Mouse (Mus musculus): ENCODE results near the gene Csrnp1.

The Csrnp1 gene

GRCm38 (mm10) chr9:119976704-119977556, 7.5 kb downstream of the Csrnp1 start:
- no peak for DNase-seq (ENCODE audit: low spot score)

GRCm38 (mm10) chr9:119975286-119975685, 9.2 kb downstream of the Csrnp1 start:
- no peak for DNase-seq (ENCODE audit: low spot score)

DNA sequence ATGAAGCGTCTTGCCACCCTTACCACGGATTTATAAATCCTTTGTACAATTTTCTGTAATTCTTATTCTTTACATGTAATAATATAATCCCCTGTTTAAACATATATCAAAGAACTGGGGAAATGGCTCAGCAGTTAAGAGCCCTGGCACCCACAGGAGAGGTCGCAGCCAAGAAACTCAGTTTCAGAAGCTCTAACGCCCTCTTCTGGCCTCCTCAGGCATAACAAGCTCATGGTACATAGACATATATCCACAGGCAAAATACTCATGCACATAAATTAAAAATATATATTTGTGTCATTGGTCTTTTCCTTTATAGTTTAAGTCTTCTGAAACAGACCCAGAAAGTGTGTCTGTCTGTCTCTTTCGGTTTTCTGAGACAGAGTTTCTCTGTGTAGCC, 9.8 kb downstream of the Csrnp1 start:
- DNase-seq (ENCODE audit: low spot score), result no peak

- no peak for DNase-seq (ENCODE audit: low spot score)
Observed at GRCm38 (mm10) chr9:119973869-119974520, 10.5 kb downstream of the Csrnp1 start.

DNA sequence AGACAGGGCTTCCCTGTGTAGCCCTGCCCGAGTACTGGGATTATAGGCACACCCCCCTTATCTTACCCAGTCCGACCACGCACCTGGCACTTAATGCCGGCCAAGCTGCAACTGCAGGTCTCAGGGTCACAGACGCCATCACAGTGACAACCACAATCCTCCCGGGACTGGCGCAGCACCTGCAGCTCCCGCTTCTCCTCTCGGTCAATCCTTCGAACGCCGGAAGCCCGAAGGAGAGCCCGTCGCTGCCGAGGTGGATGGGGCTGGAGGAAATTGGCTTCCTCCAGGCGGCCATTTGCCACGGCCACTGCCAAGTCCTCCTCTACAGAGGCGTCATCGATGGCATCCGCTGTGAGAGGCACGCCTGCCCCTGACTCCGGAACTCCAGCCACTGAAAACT, 11.2 kb downstream of the Csrnp1 start:
- no peak for DNase-seq (ENCODE audit: low spot score)

- no peak for DNase-seq (ENCODE audit: low spot score)
Observed at GRCm38 (mm10) chr9:119972582-119972981, 11.9 kb downstream of the Csrnp1 start.

DNA sequence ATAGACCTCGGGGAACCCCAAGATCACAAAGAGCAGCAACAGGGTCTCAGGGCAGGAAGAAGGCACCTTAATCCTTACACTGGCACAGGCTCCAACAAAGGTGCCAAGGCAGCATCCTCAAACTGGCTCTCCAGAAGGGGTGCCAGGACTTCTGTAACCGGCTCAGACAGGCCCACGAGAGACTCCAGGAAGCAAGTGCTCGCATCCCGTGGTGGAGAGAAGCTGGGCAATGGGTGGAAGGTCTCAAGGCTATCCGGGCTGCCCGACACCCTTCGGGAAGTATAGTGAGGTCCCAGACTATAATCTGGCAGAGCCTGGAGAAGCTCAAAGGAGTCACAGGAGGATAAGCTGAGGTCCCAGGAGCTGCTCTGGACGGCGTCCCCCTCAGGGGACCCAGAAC, 12.3 kb downstream of the Csrnp1 start:
- no peak for DNase-seq (ENCODE audit: low spot score)

- DNase-seq (ENCODE audit: low spot score), result peak; percentile 77
Observed at GRCm38 (mm10) chr9:119970763-119971656, 13.4 kb downstream of the Csrnp1 start.

- peak; percentile 76 for DNase-seq (ENCODE audit: low spot score)
Observed at GRCm38 (mm10) chr9:119970221-119970620, 14.2 kb downstream of the Csrnp1 start.

GRCm38 (mm10) chr9:119969811-119970210, 14.6 kb downstream of the Csrnp1 start:
- DNase-seq (ENCODE audit: low spot score), result no peak

DNA sequence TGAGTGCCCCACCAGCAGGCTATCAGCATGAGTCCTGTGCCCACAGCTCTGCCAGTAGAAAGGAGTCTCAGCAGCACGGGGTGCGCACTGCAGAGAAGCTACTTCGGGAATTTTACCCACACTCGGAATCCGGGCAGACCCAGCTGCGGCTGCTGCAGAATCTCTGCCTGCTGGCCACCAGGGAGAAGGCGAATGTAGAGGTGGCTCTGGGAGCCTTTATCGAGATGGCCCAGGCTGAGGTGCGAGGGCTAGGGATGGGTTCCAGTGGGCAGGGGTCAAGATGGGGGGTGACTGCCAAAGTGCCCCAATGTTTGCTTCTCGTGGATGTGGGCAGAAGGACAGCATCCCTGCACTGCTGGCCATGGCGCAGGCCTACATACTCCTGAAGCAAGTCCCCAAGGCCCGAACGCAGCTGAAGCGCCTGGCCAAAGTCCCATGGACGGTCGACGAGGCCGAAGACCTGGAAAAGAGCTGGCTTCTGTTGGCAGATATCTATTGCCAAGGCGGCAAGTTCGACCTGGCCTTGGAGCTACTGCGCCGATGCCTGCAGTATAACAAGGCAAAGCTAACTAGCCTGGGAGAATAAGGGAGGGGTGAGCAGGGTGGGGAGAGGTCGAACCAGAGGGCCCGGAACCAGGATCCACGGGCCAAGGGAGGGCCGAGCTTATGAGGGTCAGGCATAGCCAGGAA, 18.1 kb downstream of the Csrnp1 start:
- DNase-seq (ENCODE audit: low spot score), result no peak

- DNase-seq (ENCODE audit: low spot score), result no peak
Observed at GRCm38 (mm10) chr9:119965186-119965585, 19.3 kb downstream of the Csrnp1 start.

GRCm38 (mm10) chr9:119964206-119964605, 20.3 kb downstream of the Csrnp1 start:
- DNase-seq (ENCODE audit: low spot score), result no peak

DNA sequence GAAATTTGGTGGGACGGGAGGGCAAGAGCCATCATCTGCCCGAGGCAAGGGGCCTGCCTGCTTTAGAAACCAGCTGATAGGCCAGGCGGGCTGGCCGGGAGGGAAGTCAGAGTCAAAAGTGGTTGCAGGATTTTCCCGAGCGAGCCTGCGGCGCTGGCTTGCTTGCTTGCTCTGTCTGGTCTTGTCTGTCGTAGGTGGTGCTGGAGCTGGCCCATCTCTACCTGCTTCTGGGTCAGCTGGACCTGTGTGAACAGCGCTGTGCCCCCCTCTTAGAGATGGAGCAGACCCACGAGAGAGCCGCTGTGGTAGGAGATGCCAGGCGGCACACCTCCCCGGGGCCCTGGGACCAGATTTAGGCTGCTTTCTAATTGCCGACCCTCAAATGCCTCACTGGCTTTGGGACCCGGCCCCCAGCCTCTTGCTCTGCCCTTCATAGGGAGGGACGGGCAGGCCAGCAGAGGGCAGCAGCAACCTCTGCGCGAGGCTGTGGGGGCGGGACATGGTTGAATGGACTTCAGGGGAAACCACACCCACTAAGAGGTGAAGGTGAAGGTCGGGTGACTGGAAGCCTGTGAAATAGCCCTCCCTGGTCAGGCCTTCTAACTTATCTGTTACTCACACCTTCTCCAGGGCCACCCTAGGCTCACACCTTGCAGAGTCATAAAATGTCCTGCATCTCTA, 21.3 kb downstream of the Csrnp1 start:
- DNase-seq (ENCODE audit: low spot score), result peak; percentile 71

- DNase-seq (ENCODE audit: low spot score), result no peak
Observed at GRCm38 (mm10) chr9:119962216-119962615, 22.2 kb downstream of the Csrnp1 start.

- DNase-seq (ENCODE audit: low spot score), result no peak
Observed at GRCm38 (mm10) chr9:119958835-119959234, 25.6 kb downstream of the Csrnp1 start.

DNA sequence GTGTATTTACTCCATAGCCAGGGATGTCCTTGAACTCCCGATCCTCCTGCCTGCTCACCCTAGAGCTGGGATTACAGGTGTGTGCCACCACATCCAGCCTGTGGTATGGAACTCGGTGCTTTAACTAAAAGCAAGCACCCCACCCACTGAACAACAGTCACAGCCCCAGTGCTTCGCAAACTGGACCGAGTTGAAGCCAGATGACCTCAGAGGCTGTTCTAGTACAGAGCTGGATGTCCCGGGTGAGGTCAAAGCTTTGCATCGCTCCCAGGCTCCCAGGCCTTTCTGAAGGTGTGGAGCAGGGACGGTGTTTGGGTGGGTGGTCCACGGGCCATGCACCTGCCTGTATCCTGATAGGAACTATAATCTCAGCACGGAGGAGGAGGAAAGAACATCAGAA, 33.1 kb downstream of the Csrnp1 start:
- no peak for DNase-seq (ENCODE audit: low spot score)

DNA sequence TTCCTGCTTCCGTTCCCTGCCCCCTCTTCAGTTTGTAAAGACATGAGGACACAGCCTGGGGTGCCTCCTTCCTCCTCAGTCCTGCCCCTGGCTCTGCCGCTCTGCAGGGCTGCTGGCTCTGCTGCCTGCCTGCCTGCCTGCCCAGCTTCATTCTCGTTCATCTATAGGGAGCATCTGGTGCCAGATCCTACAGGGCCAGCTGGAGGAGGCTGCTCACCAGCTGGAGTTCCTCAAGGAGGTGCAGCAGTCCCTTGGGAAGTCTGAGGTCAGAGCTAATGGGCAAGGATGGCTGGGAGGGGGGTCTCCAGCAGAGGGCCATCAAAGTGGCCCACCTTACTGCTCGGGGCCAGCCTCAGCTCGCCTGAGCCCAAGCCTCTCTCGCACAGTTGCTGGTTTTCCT, 34.0 kb downstream of the Csrnp1 start:
- no peak for DNase-seq (ENCODE audit: low spot score)

- no peak for DNase-seq (ENCODE audit: low spot score)
Observed at GRCm38 (mm10) chr9:119948804-119949203, 35.7 kb downstream of the Csrnp1 start.

DNA sequence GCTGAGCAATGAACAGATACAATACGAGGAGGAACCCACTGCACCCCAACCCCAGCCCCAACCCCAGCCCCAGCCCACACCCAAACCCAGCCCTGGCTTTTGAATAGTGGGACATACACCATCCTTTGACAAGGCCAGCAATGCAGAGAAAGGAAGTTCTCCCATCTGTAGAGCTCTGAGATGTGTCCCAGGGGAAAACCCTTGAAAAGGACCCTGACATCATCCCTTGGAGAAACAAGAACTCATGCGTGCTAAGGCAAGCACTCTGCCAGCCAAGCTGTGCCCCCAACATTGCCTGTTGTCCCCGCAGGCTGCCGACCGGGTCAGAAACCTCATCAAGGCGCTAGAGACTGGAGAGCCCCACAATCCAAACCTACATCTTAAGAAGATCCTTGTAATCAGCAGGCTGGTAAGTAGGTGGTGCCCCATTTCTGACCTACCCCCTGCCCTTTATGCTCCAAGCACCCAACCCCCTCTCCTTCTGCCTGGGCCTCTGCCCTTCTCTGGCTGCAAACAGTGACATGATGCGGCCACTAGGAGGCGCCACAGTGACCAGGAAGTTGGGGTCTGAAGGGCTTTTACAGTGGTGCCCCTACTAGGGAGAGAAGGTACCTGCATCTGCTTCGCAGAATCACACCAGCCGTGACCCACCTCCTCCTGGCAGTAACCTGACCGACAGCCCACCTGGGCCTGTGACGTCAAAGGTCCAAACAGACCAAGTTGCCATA, 39.1 kb downstream of the Csrnp1 start:
- DNase-seq (ENCODE audit: low spot score), result no peak

- DNase-seq (ENCODE audit: low spot score), result no peak
Observed at GRCm38 (mm10) chr9:119943326-119943725, 41.1 kb downstream of the Csrnp1 start.

Measured in urinary bladder, postnatal 14 days (tissue).